Mouse (Mus musculus) limb, embryonic 13.5 days (tissue): ENCODE measurements at regions not wholly inside any gene's neighbourhood (a gene's known extent, or its start where the extent isn't known, plus 50 kb on each side); places are given as distances from the start of the nearest gene placed in this dataset.

Experiments used
- ATAC-seq: fragments of 200-750 bp; cut with Nextera tagmentation; 2 replicates; pipeline ENCODE4 v1.8.0; 2017; ENCODE audit warnings: low read depth, moderate number of reproducible peaks, moderate TSS enrichment; ENCODE audit not compliant: low FRiP score
- H3K27ac ChIP-seq: fragments of 300-500 bp; sonication (generic); 2 replicates; pipeline ENCODE4 v1.5.1; 2015; ENCODE audit warnings: inconsistent platforms, mild to moderate bottlenecking, moderate library complexity
- H3K27me3 ChIP-seq: fragments of 300-500 bp; sonication (generic); 2 replicates; pipeline ENCODE4 v1.6.1; 2015; ENCODE audit warnings: mild to moderate bottlenecking, inconsistent platforms
- H3K36me3 ChIP-seq: fragments of 300-500 bp; sonication (generic); 2 replicates; pipeline ENCODE4 v1.6.1; 2015; ENCODE audit warnings: inconsistent platforms, mild to moderate bottlenecking, moderate library complexity
- H3K4me1 ChIP-seq: fragments of 300-500 bp; sonication (generic); 2 replicates; pipeline ENCODE4 v1.6.1; 2015; ENCODE audit warnings: inconsistent platforms
- H3K4me2 ChIP-seq: fragments of 300-500 bp; sonication (generic); replicated peaks from 2 replicates; pipeline ENCODE4 v1.6.1; 2015; ENCODE audit warnings: inconsistent platforms, mild to moderate bottlenecking, moderate library complexity
- H3K4me3 ChIP-seq: fragments of 300-500 bp; sonication (generic); 2 replicates; pipeline ENCODE4 v1.5.1; 2015; ENCODE audit warnings: moderate library complexity, mild to moderate bottlenecking, inconsistent platforms
- H3K9ac ChIP-seq: fragments of 300-500 bp; sonication (generic); 2 replicates; pipeline ENCODE4 v1.6.1; 2015; ENCODE audit warnings: mild to moderate bottlenecking, inconsistent platforms
- H3K9me3 ChIP-seq: fragments of 300-500 bp; sonication (generic); 2 replicates; pipeline ENCODE4 v1.6.1; 2016; ENCODE audit warnings: inconsistent platforms
- WGBS: fragments of 180-500 bp; shearing (Covaris S2); methylation state at CpG from one replicate; pipeline ENCODE4 v1.1.7; 2015; 5-methylcytosine and 5-hydroxymethylcytosine counted together

DNA sequence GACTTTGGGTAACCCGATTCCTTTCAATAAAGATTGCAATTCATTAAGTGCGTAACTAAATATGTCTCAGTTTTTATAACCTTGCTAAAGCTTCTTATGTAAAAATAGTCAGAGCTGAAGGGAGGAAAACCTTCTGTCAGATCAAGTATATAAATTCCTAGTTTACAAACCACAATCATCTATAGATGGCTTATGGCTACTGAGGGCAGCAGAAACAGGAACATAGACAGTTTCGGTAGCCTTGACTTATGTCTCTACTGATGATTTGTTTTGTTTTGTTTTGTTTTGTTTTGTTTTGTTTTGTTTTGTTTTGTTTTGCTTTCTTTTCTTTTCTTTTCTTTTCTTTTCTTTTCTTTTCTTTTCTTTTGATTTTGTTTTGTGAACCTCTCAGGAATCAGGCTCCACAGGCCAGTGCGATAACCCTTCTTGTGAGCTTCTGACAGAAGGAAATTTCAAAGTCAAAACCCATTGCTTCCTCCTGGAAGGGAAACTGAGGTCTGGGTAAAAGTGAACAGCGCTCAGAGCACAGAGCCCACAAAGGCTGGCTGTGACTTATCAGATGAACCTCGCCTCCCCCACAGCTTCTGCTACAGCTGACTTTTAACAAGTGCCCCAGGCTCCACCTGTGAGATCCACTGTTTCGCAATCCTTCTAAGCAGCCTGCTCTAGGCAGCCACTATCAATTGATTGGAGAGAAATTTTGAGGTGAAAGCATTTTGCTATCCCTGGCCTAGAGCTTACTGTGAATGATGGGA, 391.8 kb upstream of the Zfp462 start:
- Histone ChIP-seq H3K4me3 (no peak overlapping the region), H3K27ac (no peak overlapping the region), H3K9me3 (no peaks in the 10 kb centered on the region), H3K9ac (no peak overlapping the region), H3K4me1 (no peaks in the 10 kb centered on the region), H3K36me3 (no peaks in the 10 kb centered on the region), H3K27me3 (no peaks in the 10 kb centered on the region), H3K4me2 (no peak overlapping the region)
- no peak for ATAC-seq
- WGBS = 79% methylated on average over 7 of the region's 7 CpGs

- Histone ChIP-seq H3K27me3 (no peaks in the 10 kb centered on the region), H3K4me1 (no peaks in the 10 kb centered on the region), H3K4me2 (no peak overlapping the region), H3K27ac (no peak overlapping the region), H3K9ac (no peak overlapping the region), H3K9me3 (no peaks in the 10 kb centered on the region), H3K4me3 (no peak overlapping the region), H3K36me3 (no peaks in the 10 kb centered on the region)
- 90% methylated on average over 1 of the region's 1 CpGs for WGBS
- ATAC-seq = no peak
Observed at GRCm38 (mm10) chr4:54563075-54563474, 381.8 kb upstream of the Zfp462 start.

DNA sequence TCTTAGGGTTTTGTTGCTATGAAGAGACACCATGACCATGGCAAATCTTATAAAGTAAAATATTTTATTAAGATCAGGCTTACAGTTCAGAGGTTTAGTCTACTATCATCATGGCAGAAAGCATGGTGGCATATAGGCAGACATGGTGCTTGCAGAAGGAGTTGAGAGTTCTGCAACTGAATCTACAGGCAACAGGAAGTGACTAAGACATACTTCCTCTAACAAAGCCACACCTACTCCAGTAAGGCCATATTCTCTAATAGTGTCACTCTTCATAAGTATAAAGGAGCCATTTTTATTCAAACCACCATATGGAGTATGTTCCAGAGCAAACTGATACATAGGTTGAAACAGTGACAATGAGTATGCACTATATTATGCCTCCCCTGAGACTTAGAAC, 371.7 kb upstream of the Zfp462 start:
- Histone ChIP-seq H3K9me3 (no peaks in the 10 kb centered on the region), H3K36me3 (no peaks in the 10 kb centered on the region), H3K27ac (no peak overlapping the region), H3K9ac (no peak overlapping the region), H3K4me2 (no peak overlapping the region), H3K4me1 (no peaks in the 10 kb centered on the region), H3K27me3 (no peaks in the 10 kb centered on the region), H3K4me3 (no peak overlapping the region)
- no peak for ATAC-seq

- Histone ChIP-seq H3K9ac (no peak overlapping the region), H3K4me3 (no peak overlapping the region), H3K27me3 (no peaks in the 10 kb centered on the region), H3K36me3 (no peaks in the 10 kb centered on the region), H3K27ac (peak overlapping the region; percentile 22; the same call in 1 of the 2 replicates), H3K4me2 (no peak overlapping the region), H3K4me1 (0 out of 2 replicates have a peak, but pooled peaks cover 7% of the 10 kb centered on the region), H3K9me3 (no peaks in the 10 kb centered on the region)
- ATAC-seq = no peak
- whole genome bisulfite sequencing = 56% methylated on average over 6 of the region's 6 CpGs
Observed at GRCm38 (mm10) chr4:54587197-54587596, 357.7 kb upstream of the Zfp462 start.

DNA sequence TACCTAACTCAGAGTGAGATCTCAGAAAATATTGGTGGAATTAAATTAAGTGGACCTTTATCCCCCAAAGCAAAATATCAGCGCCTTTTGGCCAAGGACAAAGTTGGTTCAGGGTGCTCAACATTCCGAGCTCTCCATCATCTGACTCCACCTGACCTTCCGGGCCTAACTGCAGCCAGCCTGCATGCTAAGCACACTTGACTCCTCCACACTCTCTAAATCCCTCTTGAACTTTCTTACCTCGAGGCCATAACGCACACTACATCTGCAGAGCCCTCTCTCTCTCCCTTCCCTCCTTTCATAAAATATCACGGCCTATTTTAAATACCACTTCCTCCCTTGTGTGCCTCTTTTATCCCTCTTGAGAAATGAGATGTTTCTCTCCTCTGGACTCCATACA, 356.1 kb upstream of the Zfp462 start:
- 0 out of 2 replicates have a peak, but pooled peaks cover 7% of the 10 kb centered on the region for H3K4me1 ChIP-seq
- H3K9me3 ChIP-seq = no peaks in the 10 kb centered on the region
- H3K4me3 ChIP-seq = no peak overlapping the region
- no peak for ATAC-seq
- WGBS = 65% methylated on average over 6 of the region's 6 CpGs
- H3K27ac ChIP-seq = no peak overlapping the region
- H3K9ac ChIP-seq = no peak overlapping the region
- H3K36me3 ChIP-seq = no peaks in the 10 kb centered on the region
- H3K27me3 ChIP-seq = no peaks in the 10 kb centered on the region
- H3K4me2 ChIP-seq = no peak overlapping the region

GRCm38 (mm10) chr4:54601671-54602512, 343.0 kb upstream of the Zfp462 start:
- H3K4me2 ChIP-seq = no peak overlapping the region
- H3K36me3 ChIP-seq = no peaks in the 10 kb centered on the region
- peaks cover 9% of the 10 kb centered on the region; the same call in 1 of the 2 replicates for H3K4me1 ChIP-seq
- no peaks in the 10 kb centered on the region for H3K27me3 ChIP-seq
- H3K4me3 ChIP-seq = no peak overlapping the region
- H3K9me3 ChIP-seq = no peaks in the 10 kb centered on the region
- WGBS = 45% methylated on average over 15 of the region's 15 CpGs
- H3K27ac ChIP-seq = peak overlapping the region; percentile 11; the same call in 1 of the 2 replicates
- no peak for ATAC-seq
- H3K9ac ChIP-seq = no peak overlapping the region

DNA sequence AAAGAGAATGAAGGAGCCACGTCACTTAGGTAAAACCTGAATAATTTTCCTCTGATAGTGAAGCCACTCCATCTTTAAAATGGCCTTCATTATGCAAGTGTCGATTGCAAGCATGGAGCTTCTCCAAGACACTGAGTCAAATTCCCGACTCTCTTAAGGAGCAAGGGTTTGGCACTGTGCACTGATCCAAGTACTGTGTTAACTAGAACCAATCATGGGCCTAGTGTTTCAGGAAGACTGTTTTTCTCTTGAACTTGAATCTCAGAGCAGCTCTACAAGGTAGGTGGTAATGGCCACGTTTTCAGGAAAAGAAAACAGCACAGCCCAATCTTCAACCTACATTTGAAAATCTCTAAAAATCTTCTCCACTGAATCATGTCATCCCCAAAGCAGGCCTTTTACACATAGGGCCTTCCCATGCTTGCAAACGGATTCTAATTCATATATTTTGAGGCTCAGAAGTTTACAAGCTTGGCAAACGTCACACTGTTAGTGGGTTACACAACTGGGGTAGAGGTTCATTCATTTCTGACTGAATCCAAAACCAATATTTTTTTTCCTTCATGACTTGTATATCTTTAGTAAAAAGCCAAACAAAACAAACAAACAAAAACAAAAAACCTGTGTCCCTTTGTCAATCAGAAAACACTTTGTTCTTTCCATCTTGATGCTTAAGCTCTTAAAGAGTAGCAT, 342.2 kb upstream of the Zfp462 start:
- no peaks in the 10 kb centered on the region for H3K27me3 ChIP-seq
- ATAC-seq = no peak
- peak overlapping the region; percentile 11; the same call in 1 of the 2 replicates for H3K27ac ChIP-seq
- peaks cover 9% of the 10 kb centered on the region; the same call in 1 of the 2 replicates for H3K4me1 ChIP-seq
- WGBS = 51% methylated on average over 6 of the region's 6 CpGs
- H3K4me3 ChIP-seq = no peak overlapping the region
- no peaks in the 10 kb centered on the region for H3K9me3 ChIP-seq
- no peak overlapping the region for H3K9ac ChIP-seq
- no peaks in the 10 kb centered on the region for H3K36me3 ChIP-seq
- H3K4me2 ChIP-seq = no peak overlapping the region

DNA sequence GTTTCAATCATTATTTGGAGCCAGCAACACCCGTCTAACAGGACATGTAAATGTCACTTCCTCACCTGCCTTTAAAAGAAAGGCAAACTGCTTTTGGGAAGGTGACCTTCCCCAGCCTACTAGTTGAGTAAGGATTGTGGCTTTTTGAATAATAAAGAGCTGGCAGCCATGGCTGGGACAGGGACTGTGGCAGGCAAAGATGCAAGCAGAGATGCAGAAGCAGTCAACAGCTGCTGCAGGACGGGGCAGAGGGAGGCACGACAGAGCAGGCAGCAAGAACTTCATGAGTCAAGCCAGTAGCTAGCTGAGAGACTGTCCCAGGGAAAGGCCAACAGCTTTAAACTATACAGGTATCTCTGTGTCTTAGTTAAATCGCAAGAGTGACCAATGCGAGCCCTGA, 334.7 kb upstream of the Zfp462 start:
- Histone ChIP-seq H3K4me1 (no peaks in the 10 kb centered on the region), H3K9ac (no peak overlapping the region), H3K27ac (no peak overlapping the region), H3K4me2 (no peak overlapping the region), H3K4me3 (no peak overlapping the region), H3K27me3 (no peaks in the 10 kb centered on the region), H3K9me3 (no peaks in the 10 kb centered on the region), H3K36me3 (no peaks in the 10 kb centered on the region)
- 65% methylated on average over 5 of the region's 5 CpGs for WGBS
- no peak for ATAC-seq

DNA sequence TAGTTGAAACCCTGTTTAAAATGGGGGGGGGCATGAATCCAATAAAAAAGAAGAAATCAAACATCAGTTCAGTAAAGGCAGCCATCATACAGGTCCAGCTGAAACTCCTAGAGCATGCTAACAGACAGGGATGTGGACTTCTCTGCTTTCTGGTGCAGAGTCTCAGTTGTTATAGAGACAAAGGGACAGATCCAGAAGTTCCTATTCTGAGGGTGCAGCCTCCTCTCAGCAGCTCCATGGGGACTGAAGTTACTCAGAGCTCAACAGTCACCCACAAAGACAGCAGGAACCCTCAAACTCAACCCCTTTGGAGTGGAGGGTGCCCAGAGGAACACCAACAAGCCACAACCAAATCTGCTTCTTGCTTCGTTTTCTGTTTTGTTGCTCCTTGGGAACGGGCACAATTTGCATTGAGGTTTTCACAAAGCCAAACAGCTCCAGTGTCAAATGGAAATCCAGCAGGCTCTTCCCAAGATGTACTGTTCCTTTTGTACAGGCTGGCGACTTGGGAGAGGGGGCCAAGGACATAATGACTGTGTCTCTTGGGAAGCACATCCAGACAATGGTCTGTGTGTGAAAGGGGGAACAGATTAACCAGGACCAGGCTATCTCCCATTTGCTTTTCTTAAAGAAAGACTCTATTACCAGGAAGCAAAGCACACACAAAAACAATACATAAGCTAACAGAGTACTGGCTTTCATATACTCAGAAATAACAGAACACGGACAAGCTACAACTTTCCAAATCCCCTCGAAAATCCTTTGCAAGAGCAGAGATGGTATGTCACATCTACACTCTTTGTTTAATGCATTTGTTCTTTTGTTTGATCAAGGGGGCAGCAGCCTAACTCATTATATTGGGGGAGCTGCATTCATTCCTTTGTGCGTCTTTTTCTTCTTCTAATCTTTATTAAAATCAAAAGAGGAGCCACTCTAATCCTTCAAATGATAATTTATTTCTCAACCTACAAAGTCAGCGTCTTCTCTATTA, 332.6 kb upstream of the Zfp462 start:
- no peaks in the 10 kb centered on the region for H3K27me3 ChIP-seq
- no peak overlapping the region for H3K4me2 ChIP-seq
- no peak overlapping the region for H3K4me3 ChIP-seq
- no peaks in the 10 kb centered on the region for H3K36me3 ChIP-seq
- no peaks in the 10 kb centered on the region for H3K4me1 ChIP-seq
- H3K9me3 ChIP-seq = no peaks in the 10 kb centered on the region
- H3K9ac ChIP-seq = no peak overlapping the region
- no peak for ATAC-seq
- no peak overlapping the region for H3K27ac ChIP-seq
- 76% methylated on average over 7 of the region's 7 CpGs for WGBS

DNA sequence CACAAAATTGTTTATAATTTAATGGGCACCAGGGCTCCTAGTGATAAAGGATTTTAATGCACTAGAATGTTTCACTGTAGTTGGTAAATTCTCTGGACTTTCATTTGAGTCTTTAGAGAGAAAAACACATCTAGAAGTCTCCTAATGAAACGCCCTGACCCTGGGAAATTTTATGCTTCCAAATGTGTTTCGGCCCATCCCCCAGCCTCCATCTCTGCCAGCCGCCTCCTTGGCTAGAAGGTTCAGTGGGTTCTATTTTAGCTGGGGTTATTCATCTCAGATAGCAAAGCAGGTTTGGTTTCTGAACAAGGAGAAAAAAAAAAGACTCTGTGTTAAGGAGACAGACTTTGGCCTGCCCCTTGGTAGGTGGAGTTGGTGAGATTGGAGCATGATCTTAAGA, 331.8 kb upstream of the Zfp462 start:
- no peak overlapping the region for H3K9ac ChIP-seq
- ATAC-seq = no peak
- no peak overlapping the region for H3K4me2 ChIP-seq
- no peaks in the 10 kb centered on the region for H3K4me1 ChIP-seq
- no peak overlapping the region for H3K27ac ChIP-seq
- H3K9me3 ChIP-seq = no peaks in the 10 kb centered on the region
- H3K27me3 ChIP-seq = no peaks in the 10 kb centered on the region
- no peak overlapping the region for H3K4me3 ChIP-seq
- no peaks in the 10 kb centered on the region for H3K36me3 ChIP-seq
- WGBS = 51% methylated on average over 3 of the region's 3 CpGs

GRCm38 (mm10) chr4:54613611-54614010, 331.2 kb upstream of the Zfp462 start:
- H3K4me1 ChIP-seq = no peaks in the 10 kb centered on the region
- 76% methylated on average over 2 of the region's 2 CpGs for WGBS
- H3K36me3 ChIP-seq = no peaks in the 10 kb centered on the region
- no peak overlapping the region for H3K27ac ChIP-seq
- no peak overlapping the region for H3K4me2 ChIP-seq
- no peak for ATAC-seq
- no peaks in the 10 kb centered on the region for H3K9me3 ChIP-seq
- H3K9ac ChIP-seq = no peak overlapping the region
- H3K4me3 ChIP-seq = no peak overlapping the region
- no peaks in the 10 kb centered on the region for H3K27me3 ChIP-seq
